Mouse (Mus musculus): ENCODE data around the gene Plekhg6. TPM values are rescaled to one million over a fixed set of nuclear protein-coding genes. Genes with fewer than 3 reads are reported as not detected.
A peak's percentile ranks its signal among the peaks of the same experiment; 100 is the strongest.

Gene Plekhg6
- polyA plus RNA-seq, 1 experiment from 2014 or later, result 0.49 TPM

DNA sequence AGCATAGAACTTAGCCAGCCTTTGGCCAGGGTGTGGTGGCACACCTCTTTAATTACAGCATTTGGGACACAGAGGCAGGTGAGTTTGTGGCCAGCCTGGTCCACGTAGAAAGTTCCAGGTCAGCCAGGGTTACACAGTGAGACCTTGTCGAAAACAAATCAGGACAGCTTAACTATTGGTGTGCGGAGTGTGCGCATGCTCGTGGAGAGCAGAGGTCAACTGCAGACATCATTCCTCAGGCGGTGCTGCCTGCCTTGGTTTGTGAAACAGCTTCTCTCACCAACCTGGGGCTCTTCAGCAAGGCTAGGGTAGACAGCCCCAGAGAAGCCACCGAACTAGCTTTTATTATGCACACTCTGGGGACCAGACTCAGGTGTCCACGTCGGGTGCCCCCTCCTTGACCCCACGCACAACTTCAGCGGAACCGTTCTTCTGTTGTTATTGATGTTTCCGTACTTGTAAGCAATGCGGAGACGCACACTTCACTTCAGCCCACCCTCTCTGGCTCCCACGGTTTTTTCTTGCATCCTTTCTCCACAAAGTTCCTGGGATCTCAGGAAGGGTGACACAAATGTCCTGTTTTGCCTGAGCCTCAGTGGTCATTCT, 40.0 kb upstream of the Plekhg6 start:
- in situ Hi-C loops (cut with MboI; ENCODE audit: low pct_unique_long_range_greater_than_20kb), result no loop called here
- H3K27me3 ChIP-seq, result no peaks in the 10 kb centered on the region

DNA sequence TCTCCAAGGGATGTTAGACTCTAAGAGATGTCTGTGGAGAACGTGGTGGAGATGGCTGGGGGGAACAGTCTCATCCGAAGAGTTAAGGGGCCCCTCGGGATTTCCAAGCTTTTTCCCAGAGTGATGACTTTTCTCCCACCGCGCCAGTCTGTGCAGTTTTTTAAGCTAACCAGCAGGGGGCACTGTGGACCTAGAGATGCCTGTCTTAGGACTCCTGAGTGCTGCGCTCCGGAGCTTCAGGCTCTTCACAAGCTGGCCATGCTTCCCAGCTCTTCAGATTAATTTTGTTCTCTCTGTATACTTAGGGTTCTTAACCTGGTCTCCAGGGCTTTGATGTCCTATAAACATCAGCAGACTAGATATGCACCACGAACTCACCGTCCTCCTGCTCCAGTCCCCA, 38.2 kb upstream of the Plekhg6 start:
- in situ Hi-C loops (cut with MboI; ENCODE audit: low pct_unique_long_range_greater_than_20kb), result loop anchor here (10.0 kb wide), 2 partner anchors 54 to 144 kb away; no protein-coding TSS in a partner anchor
- POLR2A ChIA-PET, result no interaction called here
- CTCF ChIA-PET, result interaction anchor here (0.9 to 3.6 kb wide), 8 partner anchors 51 to 242 kb away, joined by 3 to 51 read pairs (median 4); no protein-coding TSS in a partner anchor
- peak; percentile 54 for ATAC-seq
- no peak for DNase-seq (ENCODE audit: low read depth, low spot score)
- no peaks in the 10 kb centered on the region for H3K27me3 ChIP-seq
- TF ChIP-seq CTCF (IDR thresholded peaks at IDR 0.05), result no peak

More for the DNA sequence above, 40.0 kb upstream of the Plekhg6 start:
- ATAC-seq (no peak), DNase-seq (ENCODE audit: low read depth, low spot score) (no peak)
- POLR2A ChIA-PET, result interaction anchor here (0.7 to 1.2 kb wide), 2 partner anchors 32 to 60 kb away, joined by 3 to 4 read pairs; no protein-coding TSS in a partner anchor
- CTCF ChIA-PET, result interaction anchor here (1.3 to 3.6 kb wide), 4 partner anchors 8 to 183 kb away, joined by 3 to 51 read pairs (median 4); no protein-coding TSS in a partner anchor
- no peak for TF ChIP-seq CTCF (IDR thresholded peaks at IDR 0.05)

DNA sequence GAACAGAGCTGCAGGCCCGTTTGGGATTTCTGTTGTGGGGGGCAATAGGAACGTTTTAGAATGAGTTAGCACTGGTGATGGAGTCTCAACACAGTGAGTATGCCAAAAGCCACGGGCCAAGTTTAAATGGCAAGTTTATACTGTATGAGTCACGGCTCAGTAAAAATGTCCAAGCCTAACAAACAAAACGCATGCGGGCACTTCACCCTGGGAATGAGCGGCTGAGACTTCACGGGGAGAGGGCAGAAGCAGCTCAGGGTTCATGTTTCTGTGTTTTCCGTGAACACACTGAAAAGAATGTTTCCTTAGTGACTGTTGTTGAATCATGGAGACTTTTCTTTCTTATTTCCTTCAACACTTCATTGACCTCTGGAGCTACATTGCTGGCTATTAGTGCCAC, 32.7 kb upstream of the Plekhg6 start:
- no peak for TF ChIP-seq CTCF (IDR thresholded peaks at IDR 0.05)
- in situ Hi-C loops (cut with MboI; ENCODE audit: low pct_unique_long_range_greater_than_20kb), result loop anchor here (10.0 kb wide), 2 partner anchors 49 to 139 kb away; no protein-coding TSS in a partner anchor
- no peaks in the 10 kb centered on the region for H3K27me3 ChIP-seq
- ATAC-seq (peak; percentile 90), DNase-seq (ENCODE audit: low read depth, low spot score) (peak; percentile 84)
- ChIA-PET POLR2A (interaction anchor here (1.7 kb wide), 1 partner anchor 45 kb away, joined by 6 read pairs; no protein-coding TSS in a partner anchor), CTCF (interaction anchor here (0.6 to 3.2 kb wide), 13 partner anchors 8 to 248 kb away, joined by 3 to 16 read pairs (median 3); no protein-coding TSS in a partner anchor)

GRCm38 (mm10) chr6:125411661-125412060, 31.1 kb upstream of the Plekhg6 start:
- DNase-seq (ENCODE audit: low read depth, low spot score) (no peak), ATAC-seq (no peak)
- ChIA-PET CTCF (interaction anchor here (0.7 to 3.2 kb wide), 8 partner anchors 33 to 193 kb away, joined by 3 to 16 read pairs (median 4); no protein-coding TSS in a partner anchor), POLR2A (no interaction called here)
- H3K27me3 ChIP-seq, result no peaks in the 10 kb centered on the region
- TF ChIP-seq CTCF (IDR thresholded peaks at IDR 0.05), result no peak
- in situ Hi-C loops (cut with MboI; ENCODE audit: low pct_unique_long_range_greater_than_20kb), result loop anchor here (10.0 kb wide), 2 partner anchors 47 to 137 kb away; no protein-coding TSS in a partner anchor

DNA sequence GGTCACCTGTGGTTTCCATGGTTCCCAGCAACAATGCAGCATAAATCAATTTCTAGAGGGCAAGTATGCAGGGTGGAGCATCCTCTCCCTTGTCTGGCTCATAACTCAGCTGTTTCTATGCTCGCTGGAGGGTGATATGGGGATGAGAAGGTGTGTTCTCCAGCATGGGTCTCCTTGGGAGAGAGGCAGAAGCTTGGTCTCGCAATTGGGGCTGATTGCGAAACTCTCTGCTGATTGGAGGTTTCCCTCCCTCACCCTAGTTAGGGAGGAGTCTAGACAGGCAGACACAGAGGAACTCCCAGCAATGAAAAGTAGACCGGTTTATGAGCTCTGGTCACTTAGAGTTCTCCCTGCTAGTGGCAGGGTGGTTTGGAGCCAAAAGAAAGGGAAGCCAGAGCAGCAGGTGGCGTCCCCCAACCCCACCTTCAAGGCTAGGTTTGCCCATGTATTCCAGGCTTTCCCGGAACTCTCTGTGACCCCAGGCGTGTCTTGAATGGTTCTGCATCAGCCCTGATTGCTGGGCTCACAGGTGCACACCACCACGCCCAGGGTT, 30.5 kb upstream of the Plekhg6 start:
- in situ Hi-C loops (cut with MboI; ENCODE audit: low pct_unique_long_range_greater_than_20kb), result loop anchor here (10.0 kb wide), 2 partner anchors 46 to 136 kb away; no protein-coding TSS in a partner anchor

GRCm38 (mm10) chr6:125410551-125410950, 30.0 kb upstream of the Plekhg6 start:
- peak; percentile 12 for ATAC-seq
- in situ Hi-C loops (cut with MboI; ENCODE audit: low pct_unique_long_range_greater_than_20kb), result loop anchor here (10.0 kb wide), 2 partner anchors 46 to 136 kb away; no protein-coding TSS in a partner anchor

More for the DNA sequence above, 30.5 kb upstream of the Plekhg6 start:
- ChIA-PET POLR2A (no interaction called here), CTCF (interaction anchor here (0.7 to 3.2 kb wide), 9 partner anchors 23 to 194 kb away, joined by 3 to 15 read pairs (median 3); no protein-coding TSS in a partner anchor)
- no peak for TF ChIP-seq CTCF (IDR thresholded peaks at IDR 0.05)
- DNase-seq (ENCODE audit: low read depth, low spot score) (peak; percentile 64), ATAC-seq (peak; percentile 28)
- H3K27me3 ChIP-seq, result no peaks in the 10 kb centered on the region

GRCm38 (mm10) chr6:125407657-125408056, 27.1 kb upstream of the Plekhg6 start:
- POLR2A ChIA-PET, result no interaction called here
- in situ Hi-C loops (cut with MboI; ENCODE audit: low pct_unique_long_range_greater_than_20kb), result no loop called here
- DNase-seq (ENCODE audit: low read depth, low spot score) (no peak), ATAC-seq (no peak)
- H3K27me3 ChIP-seq, result no peaks in the 10 kb centered on the region
- no peak for TF ChIP-seq CTCF (IDR thresholded peaks at IDR 0.05)
- CTCF ChIA-PET, result no interaction called here

More at GRCm38 (mm10) chr6:125410551-125410950, 30.0 kb upstream of the Plekhg6 start:
- ChIA-PET POLR2A (no interaction called here), CTCF (interaction anchor here (1.1 to 1.7 kb wide), 5 partner anchors 23 to 136 kb away, joined by 3 to 6 read pairs (median 4); no protein-coding TSS in a partner anchor)
- no peaks in the 10 kb centered on the region for H3K27me3 ChIP-seq
- TF ChIP-seq CTCF (IDR thresholded peaks at IDR 0.05), result no peak
- DNase-seq (ENCODE audit: low read depth, low spot score), result no peak

GRCm38 (mm10) chr6:125407224-125407623, 26.6 kb upstream of the Plekhg6 start:
- CTCF ChIA-PET, result no interaction called here
- H3K27me3 ChIP-seq, result no peaks in the 10 kb centered on the region
- TF ChIP-seq CTCF (IDR thresholded peaks at IDR 0.05), result no peak
- in situ Hi-C loops (cut with MboI; ENCODE audit: low pct_unique_long_range_greater_than_20kb), result no loop called here
- ATAC-seq (no peak), DNase-seq (ENCODE audit: low read depth, low spot score) (no peak)
- POLR2A ChIA-PET, result no interaction called here

GRCm38 (mm10) chr6:125405461-125406382, 25.1 kb upstream of the Plekhg6 start:
- ChIA-PET POLR2A (no interaction called here), CTCF (interaction anchor here (0.9 to 1.3 kb wide), 2 partner anchors 26 to 28 kb away, joined by 3 read pairs; no protein-coding TSS in a partner anchor)
- H3K27me3 ChIP-seq, result no peaks in the 10 kb centered on the region
- ATAC-seq (no peak), DNase-seq (ENCODE audit: low read depth, low spot score) (no peak)
- in situ Hi-C loops (cut with MboI; ENCODE audit: low pct_unique_long_range_greater_than_20kb), result no loop called here
- TF ChIP-seq CTCF (IDR thresholded peaks at IDR 0.05), result no peak

- DNase-seq (ENCODE audit: low read depth, low spot score) (no peak), ATAC-seq (no peak)
- in situ Hi-C loops (cut with MboI; ENCODE audit: low pct_unique_long_range_greater_than_20kb), result no loop called here
- ChIA-PET CTCF (no interaction called here), POLR2A (no interaction called here)
- H3K27me3 ChIP-seq, result no peaks in the 10 kb centered on the region
- TF ChIP-seq CTCF (IDR thresholded peaks at IDR 0.05), result no peak
Observed at GRCm38 (mm10) chr6:125389853-125390252, 9.3 kb upstream of the Plekhg6 start.

All from Patski (cell line).